Mouse (Mus musculus) inflammation-experienced regulatory T-cells, adult 6 months (primary cell): ENCODE data around the gene Krtcap2. TPM values are rescaled to one million over a fixed set of nuclear protein-coding genes. Genes with fewer than 3 reads are reported as not detected.

Experiments
- ATAC-seq: one replicate; pipeline ENCODE4 v1.8.0; 2017
- polyA plus RNA-seq, 3 experiments: library from polyadenylated mRNA; unstranded; fragments of 100-300 nt; shearing (Covaris generic); gene quantifications; one replicate each; pipeline ENCODE4 v1.2.1; 2017

Gene Krtcap2
- polyA plus RNA-seq, 3 experiments from 2014 or later = 271 to 458 (median 303) TPM

DNA sequence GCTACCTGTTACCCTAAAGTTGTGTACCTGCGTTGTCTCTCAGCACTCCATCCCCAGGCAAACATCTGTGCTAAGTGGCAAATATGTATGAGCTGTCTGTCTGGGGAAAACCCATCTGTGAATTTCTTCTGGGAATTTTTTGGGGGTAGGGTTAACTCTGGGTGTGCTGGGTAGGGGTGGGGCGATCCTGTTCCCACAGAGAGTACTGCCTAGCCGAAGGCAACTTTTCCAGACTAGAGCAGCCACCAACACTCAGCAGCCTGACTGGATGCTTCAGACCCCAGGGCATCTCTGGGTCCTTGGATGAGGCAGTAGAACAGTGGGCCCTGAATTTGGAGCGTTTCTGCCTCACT lies 36.5 kb downstream of the Krtcap2 start:
- ATAC-seq = no peak

- no peak for ATAC-seq
These were observed 38.5 kb downstream of the Krtcap2 start for GRCm38 (mm10) chr3:89284261-89284660.

DNA sequence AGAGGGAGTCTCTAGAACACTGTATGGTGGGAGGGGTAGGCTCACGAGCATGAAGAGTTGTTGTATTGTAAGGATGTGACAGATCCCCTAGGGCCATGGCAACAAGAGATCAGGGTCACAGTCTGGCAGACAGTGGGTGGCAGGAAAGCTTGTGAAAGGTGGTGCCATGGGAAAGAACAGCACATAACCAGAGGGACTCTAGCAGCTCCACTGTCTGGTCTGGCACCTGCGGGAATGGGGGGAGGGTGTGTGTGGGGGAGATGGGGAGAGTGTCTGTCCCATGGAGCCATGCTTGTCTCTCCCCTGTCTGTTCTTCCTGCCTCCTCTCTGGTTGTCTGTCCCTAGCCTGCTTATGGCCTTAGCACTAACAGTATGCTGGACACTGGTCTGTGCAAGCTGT lies 39.8 kb downstream of the Krtcap2 start:
- ATAC-seq = no peak

DNA sequence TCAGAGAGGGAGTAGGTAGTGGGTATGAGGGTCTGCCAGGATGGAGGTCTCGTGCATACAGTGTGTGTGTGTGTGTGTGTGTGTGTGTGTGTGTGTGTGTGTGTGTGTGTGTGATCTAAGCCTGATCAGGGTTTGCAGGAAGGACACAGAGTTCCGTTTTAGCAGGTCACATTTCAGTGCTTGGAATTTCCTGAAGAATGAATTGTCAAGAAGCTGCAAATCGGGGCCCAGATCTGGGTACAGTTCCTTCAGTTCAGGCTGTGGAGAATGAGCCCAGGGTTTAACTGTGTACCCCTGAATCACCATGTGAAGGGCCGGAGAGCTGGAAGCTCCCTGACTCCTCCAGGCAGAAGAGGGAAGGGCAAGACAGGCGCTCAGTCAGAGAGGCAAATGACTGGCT lies 41.5 kb downstream of the Krtcap2 start:
- no peak for ATAC-seq

GRCm38 (mm10) chr3:89288503-89288928 lies 42.8 kb downstream of the Krtcap2 start:
- ATAC-seq = no peak

DNA sequence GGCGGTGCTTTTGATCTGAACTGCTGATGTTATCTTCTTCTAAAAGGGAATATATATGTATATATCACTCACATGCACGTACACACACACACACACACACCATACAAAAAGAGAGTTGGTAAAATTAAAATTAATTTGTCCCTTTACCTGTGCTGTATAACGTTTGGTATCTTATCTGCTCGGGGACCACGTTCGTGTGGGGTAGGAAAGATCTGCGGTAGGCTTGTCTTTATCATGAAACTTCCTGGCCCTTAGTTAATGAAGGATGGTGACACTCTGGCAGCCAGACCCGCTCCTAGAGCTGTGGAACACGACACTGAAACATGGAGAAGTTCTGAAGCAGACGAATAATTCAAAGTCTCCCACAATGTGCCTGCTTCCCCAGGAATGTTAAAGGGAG lies 46.1 kb downstream of the Krtcap2 start:
- ATAC-seq = no peak

DNA sequence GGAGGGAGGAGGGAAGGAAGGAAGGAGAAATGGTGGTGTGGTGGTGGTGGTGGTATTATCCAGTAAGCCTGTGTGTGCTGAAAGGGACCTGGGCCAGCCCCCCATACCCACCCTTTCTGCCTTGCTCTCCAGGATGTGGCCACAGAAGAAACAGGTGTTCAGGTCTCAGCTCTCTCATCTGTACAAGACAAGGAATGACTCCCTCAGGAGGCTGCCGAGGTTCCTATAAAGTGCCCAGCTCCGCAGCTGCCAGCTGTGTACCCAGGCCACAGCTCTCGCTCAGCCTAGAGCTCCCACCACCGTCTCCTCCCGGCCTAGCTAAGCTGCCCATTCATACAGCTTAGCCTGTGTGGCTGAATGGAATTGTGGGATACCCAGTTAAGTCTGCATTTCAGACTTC lies 46.5 kb downstream of the Krtcap2 start:
- no peak for ATAC-seq

DNA sequence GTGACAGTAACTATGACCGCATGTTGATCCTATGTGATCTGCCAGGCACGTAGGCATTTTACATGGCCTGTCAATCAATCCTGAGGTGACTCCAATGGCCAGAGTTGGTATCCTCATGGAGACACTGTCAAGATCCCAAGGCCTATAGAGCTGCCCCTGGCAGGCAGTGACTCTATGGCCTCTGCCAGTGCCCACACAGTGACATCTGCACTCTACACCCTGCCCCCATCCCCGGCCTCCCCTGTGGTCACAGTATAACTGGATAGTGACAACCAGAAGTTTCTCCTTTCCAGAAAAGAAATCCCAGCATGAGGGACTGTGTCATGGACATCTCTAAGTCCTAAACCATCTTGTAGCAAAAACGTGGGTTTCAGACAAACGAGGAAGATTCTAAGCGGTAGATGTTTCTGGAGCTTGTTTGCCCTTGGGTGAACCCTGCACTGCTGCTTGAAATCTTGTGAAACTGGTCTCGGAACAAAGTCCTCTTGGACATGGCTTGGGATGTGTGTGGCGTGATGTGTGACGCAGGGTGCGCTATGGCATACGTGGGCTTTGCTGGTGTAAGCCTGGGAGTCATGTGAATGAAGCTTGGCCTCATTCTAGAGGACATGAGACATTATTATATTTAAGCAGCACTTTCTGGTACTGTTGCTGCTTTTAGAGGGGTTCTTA lies 47.6 kb downstream of the Krtcap2 start:
- no peak for ATAC-seq

DNA sequence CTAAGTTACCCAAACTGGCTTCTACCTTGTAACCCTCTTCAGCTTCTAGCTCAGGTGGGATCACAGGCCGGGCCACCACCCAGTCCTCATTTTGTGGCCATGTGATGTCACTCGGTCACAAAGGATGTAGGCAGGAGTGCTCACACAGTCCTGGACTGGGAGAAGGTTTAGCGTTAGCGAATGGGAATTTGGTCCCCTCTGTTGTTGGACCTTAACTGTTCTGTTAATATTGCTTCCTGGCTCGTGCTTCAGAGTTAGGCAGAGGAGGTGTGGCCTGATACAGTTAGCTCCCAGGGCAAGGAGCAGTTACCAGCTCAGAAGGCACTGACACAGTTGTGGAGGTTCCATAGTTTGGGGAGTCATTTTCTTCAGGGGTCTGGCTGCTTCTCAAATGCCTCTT lies 48.4 kb downstream of the Krtcap2 start:
- ATAC-seq = no peak

- no peak for ATAC-seq
These were observed 50.0 kb downstream of the Krtcap2 start for GRCm38 (mm10) chr3:89295685-89296230.

- ATAC-seq = no peak
These were observed 51.1 kb downstream of the Krtcap2 start for GRCm38 (mm10) chr3:89296761-89297396.

GRCm38 (mm10) chr3:89298908-89299307 lies 53.1 kb downstream of the Krtcap2 start:
- no peak for ATAC-seq

DNA sequence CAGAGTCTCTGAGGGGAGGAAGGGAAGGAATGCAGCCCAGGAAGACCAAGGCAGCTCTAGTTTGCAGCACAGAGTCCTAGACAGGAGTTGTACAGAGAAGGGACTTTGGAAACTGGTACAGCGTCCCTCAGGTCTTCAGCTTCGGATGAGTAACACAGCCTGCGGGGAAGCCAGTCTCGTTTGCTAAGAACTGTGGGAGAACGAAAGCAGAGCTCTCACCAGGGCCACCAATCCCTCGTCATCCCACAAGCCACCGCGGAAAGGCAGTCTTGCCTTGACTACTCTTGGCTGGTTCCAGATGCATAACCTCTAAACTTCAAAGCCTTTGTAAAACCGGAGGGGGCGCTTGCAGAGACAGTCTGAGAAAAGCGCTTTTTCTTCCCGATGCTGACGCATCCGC lies 53.7 kb downstream of the Krtcap2 start:
- ATAC-seq = peak; percentile 63

Other genes starting within 250 kb of the Krtcap2 start
- gene Rusc1, start 152.7 kb upstream of the Krtcap2 start, polyA plus RNA-seq = 10 to 100 TPM; 57.4 to 78.0 (median 68.9) TPM
- not detected for gene Gm43738, start 144.9 kb upstream of the Krtcap2 start, polyA plus RNA-seq
- 10 to 100 TPM; 46.3 to 92.3 (median 78.1) TPM for gene Fdps, start 144.0 kb upstream of the Krtcap2 start, polyA plus RNA-seq
- not detected for gene Pklr, start 109.8 kb upstream of the Krtcap2 start, polyA plus RNA-seq
- 1 to 10 TPM in 2 of 3 experiments, not detected in 1; 1.3 TPM for gene Hcn3, start 85.8 kb upstream of the Krtcap2 start, polyA plus RNA-seq
- 10 to 100 TPM; 12.5 to 29.0 (median 24.7) TPM for gene Clk2, start 81.2 kb upstream of the Krtcap2 start, polyA plus RNA-seq
- gene Scamp3, start 68.5 kb upstream of the Krtcap2 start, polyA plus RNA-seq = 100 to 1,000 TPM; 168 to 216 (median 185) TPM
- gene Fam189b, start 62.8 kb upstream of the Krtcap2 start, polyA plus RNA-seq = 100 to 1,000 TPM; 132 to 223 (median 213) TPM
- gene Gba, start 43.0 kb upstream of the Krtcap2 start, polyA plus RNA-seq = 10 to 100 TPM; 63.7 to 86.1 (median 85.1) TPM
- gene Thbs3, start 30.8 kb upstream of the Krtcap2 start, polyA plus RNA-seq = 1 to 10 TPM in 2 of 3 experiments, under 1 TPM in 1; 0.48 to 3.3 (median 2.7) TPM
- 100 to 1,000 TPM in 1 of 3 experiments, 10 to 100 TPM in 2; 77.7 to 112 (median 94.3) TPM for gene Mtx1, start 18.9 kb upstream of the Krtcap2 start, polyA plus RNA-seq
- gene Muc1, start 16.9 kb upstream of the Krtcap2 start, polyA plus RNA-seq = 1 to 10 TPM; 1.6 to 2.5 (median 1.8) TPM
- 1 to 10 TPM; 2.6 to 5.5 (median 3.4) TPM for gene Trim46, start 343 bp downstream of the Krtcap2 start, polyA plus RNA-seq
- gene Dpm3, start 13.4 kb downstream of the Krtcap2 start, polyA plus RNA-seq = 100 to 1,000 TPM; 115 to 155 (median 137) TPM
- gene Slc50a1, start 24.6 kb downstream of the Krtcap2 start, polyA plus RNA-seq = 100 to 1,000 TPM; 152 to 315 (median 248) TPM
- gene Efna1, start 35.2 kb downstream of the Krtcap2 start, polyA plus RNA-seq = not detected
- gene Efna3, start 77.0 kb downstream of the Krtcap2 start, polyA plus RNA-seq = not detected
- under 1 TPM in 2 of 3 experiments, not detected in 1; 0.49 to 0.59 TPM for gene Efna4, start 92.1 kb downstream of the Krtcap2 start, polyA plus RNA-seq
- gene Adam15, start 104.0 kb downstream of the Krtcap2 start, polyA plus RNA-seq = 10 to 100 TPM in 2 of 3 experiments, 1 to 10 TPM in 1; 6.8 to 11.1 (median 10.8) TPM
- under 1 TPM in 2 of 3 experiments, not detected in 1; 0.20 to 0.54 TPM for gene Dcst2, start 116.0 kb downstream of the Krtcap2 start, polyA plus RNA-seq
- under 1 TPM; 0.40 to 0.88 (median 0.71) TPM for gene Dcst1, start 119.3 kb downstream of the Krtcap2 start, polyA plus RNA-seq
- gene Zbtb7b, start 148.8 kb downstream of the Krtcap2 start, polyA plus RNA-seq = 10 to 100 TPM; 11.1 to 16.2 (median 11.4) TPM
- gene Lenep, start 156.8 kb downstream of the Krtcap2 start, polyA plus RNA-seq = under 1 TPM in 1 of 3 experiments, not detected in 2; 0.38 TPM
- gene Flad1, start 165.9 kb downstream of the Krtcap2 start, polyA plus RNA-seq = 10 to 100 TPM; 43.1 to 63.7 (median 57.5) TPM
- 100 to 1,000 TPM in 1 of 3 experiments, 10 to 100 TPM in 2; 23.3 to 176 (median 34.8) TPM for gene Cks1b, start 172.4 kb downstream of the Krtcap2 start, polyA plus RNA-seq
- gene Shc1, start 172.5 kb downstream of the Krtcap2 start, polyA plus RNA-seq = 10 to 100 TPM; 31.2 to 34.1 (median 33.7) TPM
- 1 to 10 TPM; 9.0 to 9.6 (median 9.5) TPM for gene Pygo2, start 184.2 kb downstream of the Krtcap2 start, polyA plus RNA-seq
- 10 to 100 TPM; 41.1 to 46.1 (median 42.2) TPM for gene Pbxip1, start 190.7 kb downstream of the Krtcap2 start, polyA plus RNA-seq
- 10 to 100 TPM; 34.8 to 40.5 (median 39.0) TPM for gene Pmvk, start 208.6 kb downstream of the Krtcap2 start, polyA plus RNA-seq